Mouse (Mus musculus): ENCODE results near the gene Homer2. TPM values are rescaled to one million over a fixed set of nuclear protein-coding genes. Genes with fewer than 3 reads are reported as not detected.

Gene Homer2
- total RNA-seq (2021): 10 to 100 TPM; 60.7 to 63.1 TPM

GRCm38 (mm10) chr7:81707471-81708140 is at the start of gene Homer2:
TSS of gene Homer2 (minus strand) at chr7:81707527.
- DNase-seq: no peak

GRCm38 (mm10) chr7:81747956-81748355 is 40.6 kb upstream of the Homer2 start:
- DNase-seq: no peak

GRCm38 (mm10) chr7:81744145-81744544 is 36.8 kb upstream of the Homer2 start:
- peak; percentile 53 for DNase-seq

GRCm38 (mm10) chr7:81740010-81740409 is 32.7 kb upstream of the Homer2 start:
- DNase-seq: no peak

- DNase-seq: no peak
Observed at GRCm38 (mm10) chr7:81738720-81739385, 31.5 kb upstream of the Homer2 start.

GRCm38 (mm10) chr7:81735300-81736048 is 28.1 kb upstream of the Homer2 start:
- DNase-seq: no peak

GRCm38 (mm10) chr7:81732183-81733089 is 25.1 kb upstream of the Homer2 start:
- no peak for DNase-seq

GRCm38 (mm10) chr7:81731181-81731651 is 23.9 kb upstream of the Homer2 start:
- no peak for DNase-seq

- DNase-seq: no peak
Observed at GRCm38 (mm10) chr7:81729787-81730186, 22.5 kb upstream of the Homer2 start.

GRCm38 (mm10) chr7:81727716-81728115 is 20.4 kb upstream of the Homer2 start:
- no peak for DNase-seq

GRCm38 (mm10) chr7:81726728-81727005 is 19.3 kb upstream of the Homer2 start:
- peak; percentile 21 for DNase-seq

GRCm38 (mm10) chr7:81725986-81726727 is 18.8 kb upstream of the Homer2 start:
- DNase-seq: peak; percentile 40

GRCm38 (mm10) chr7:81723851-81724250 is 16.5 kb upstream of the Homer2 start:
- DNase-seq: no peak

GRCm38 (mm10) chr7:81721271-81721670 is 13.9 kb upstream of the Homer2 start:
- DNase-seq: peak; percentile 20

GRCm38 (mm10) chr7:81719216-81719661 is 11.9 kb upstream of the Homer2 start:
- no peak for DNase-seq

- DNase-seq: no peak
Observed at GRCm38 (mm10) chr7:81718657-81719056, 11.3 kb upstream of the Homer2 start.

- no peak for DNase-seq
Observed at GRCm38 (mm10) chr7:81710166-81710565, 2.8 kb upstream of the Homer2 start.

- no peak for DNase-seq
Observed at GRCm38 (mm10) chr7:81708165-81708564, 838 bp upstream of the Homer2 start.

GRCm38 (mm10) chr7:81706416-81707391 is 623 bp downstream of the Homer2 start:
- peak; percentile 43 for DNase-seq

- DNase-seq: no peak
Observed at GRCm38 (mm10) chr7:81706027-81706415, 1.3 kb downstream of the Homer2 start.
